Comparison of ENCODE assay signal across 9 mouse cellular contexts in the genomic region with DNA sequence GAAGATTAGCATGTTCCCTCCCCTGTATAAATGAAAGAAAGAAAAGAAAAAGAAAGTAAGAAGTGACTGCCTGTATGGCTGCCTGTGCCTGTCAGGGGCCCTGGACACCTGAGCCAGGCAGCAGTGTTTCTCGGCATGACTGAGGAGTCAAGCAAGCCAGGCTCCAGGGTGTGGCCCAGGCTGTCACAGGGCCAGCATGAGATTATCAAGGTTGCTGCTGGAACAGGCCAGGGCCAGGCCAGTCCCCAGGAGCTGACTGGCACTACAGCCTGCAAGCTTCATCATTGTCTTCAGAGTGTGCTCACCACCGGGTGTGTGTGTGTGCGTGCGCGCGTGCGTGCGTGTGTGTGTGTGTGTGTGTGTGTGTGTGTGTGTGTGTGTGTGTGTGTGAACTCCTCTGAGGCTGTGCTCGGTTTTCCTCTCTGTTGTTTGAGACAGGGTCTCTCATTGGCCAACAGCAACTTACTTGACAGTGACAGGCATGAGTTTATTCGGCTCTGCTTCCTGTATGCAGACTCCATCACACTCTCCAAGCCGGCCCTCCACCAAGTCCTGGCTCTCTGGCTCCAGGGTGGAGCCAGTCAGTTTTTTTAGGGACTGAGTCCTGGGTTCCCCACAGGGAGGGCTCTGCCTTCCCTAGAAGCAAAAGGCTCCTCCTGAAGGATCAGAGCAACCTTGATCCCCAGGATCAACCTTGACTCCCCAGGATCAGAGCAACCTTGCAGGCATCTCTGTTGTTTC. TPM values are rescaled to one million over a fixed set of nuclear protein-coding genes. Genes with fewer than 3 reads are reported as not detected.
DNase-seq lines count a peak whose midpoint lies in the region; ATAC-seq and TF ChIP-seq lines count a peak whose summit lies in the region.
"Had no signal": no experiment of that assay in that cellular context is flagged by ENCODE, and none has a peak within 500 bp of the region (broad histone marks: within the 10 kb centered on the region; RNA-seq: fewer than 3 reads in every experiment).

No protein-coding gene starts in this region.

- 60% methylated on average over 7 of the region's 11 CpGs for WGBS in kidney, embryonic 14.5 days

- in situ Hi-C loops in ES-E14 (cut with MboI; ENCODE audit: low sequenced_read_pairs in 2 of 2, unreplicated experiment in 2 of 2), result loop anchor here in 1 of 2 experiments (10.0 kb wide), 1 partner anchor 80 kb away; no protein-coding TSS in a partner anchor

- H3K4me2 ChIP-seq in kidney, embryonic 14.5 days (replicated peaks; ENCODE audit: low read depth, low read length), result no peak overlapping the region

- no peak overlapping the region for H3K4me3 ChIP-seq in ES-E14 (ENCODE audit: insufficient read depth in 1 of 2, low read depth in 1 of 2, low read length in 2 of 2, poor library complexity in 1 of 2, severe bottlenecking in 1 of 2)
- H3K4me3 ChIP-seq in kidney, embryonic 14.5 days (ENCODE audit: low read length), result no peak overlapping the region

- H3K27me3 ChIP-seq in kidney, embryonic 14.5 days (ENCODE audit: control insufficient read depth, insufficient read depth, low read length), result no peaks in the 10 kb centered on the region
- H3K27me3 ChIP-seq: CH12.LX had no signal

- H3K9me3 ChIP-seq in ES-E14 (ENCODE audit: control insufficient read depth, insufficient read depth, low read depth, low read length), result no peaks in the 10 kb centered on the region
- H3K9me3 ChIP-seq in kidney, embryonic 14.5 days (ENCODE audit: control insufficient read depth, low read length), result no peaks in the 10 kb centered on the region

- peak; percentile 96 for DNase-seq in heart, adult 11 months
- no peak for DNase-seq in heart, postnatal 25 days (ENCODE audit: low spot score)
- DNase-seq in ES-E14 (ENCODE audit: low read depth, low spot score) (no peak), liver (peak; percentile 87)
- peak; percentile 48 for DNase-seq in gastrocnemius, postnatal 10 days
- no peak for DNase-seq in kidney, postnatal 4 days
- no peak for DNase-seq in layer of hippocampus, postnatal 25 days (ENCODE audit: extremely low spot score in 1 of 2, low spot score in 1 of 2)

- intact Hi-C loops in heart, postnatal 25 days (cut with DNase I), result loop anchor here (1.0 to 10.0 kb wide), 2 partner anchors 77 to 1600 kb away; no protein-coding TSS in a partner anchor

- peak overlapping the region; percentile 55; the same call in 1 of the 2 replicates for H3K27ac ChIP-seq in ES-E14 (ENCODE audit: insufficient read depth, low read depth, low read length, poor library complexity, severe bottlenecking)
- no peak overlapping the region for H3K27ac ChIP-seq in kidney, embryonic 14.5 days (ENCODE audit: low read depth, low read length)

- H3K4me1 ChIP-seq in ES-E14 (ENCODE audit: control insufficient read depth in 2 of 2, insufficient read depth in 2 of 2, low read length in 2 of 2, poor library complexity in 1 of 2), result peaks cover 6 to 43% of the 10 kb centered on the region in 2 experiments; a peak in 3 of 4 replicates
- H3K4me1 ChIP-seq in kidney, embryonic 14.5 days (ENCODE audit: control insufficient read depth, insufficient read depth, low read length), result peaks cover 40% of the 10 kb centered on the region

- peaks cover 3% of the 10 kb centered on the region; the same call in 1 of the 2 replicates for H3K36me3 ChIP-seq in ES-E14 (ENCODE audit: control insufficient read depth, insufficient read depth, low read length, poor library complexity, severe bottlenecking)
- H3K36me3 ChIP-seq in kidney, embryonic 14.5 days (ENCODE audit: control insufficient read depth, insufficient read depth, low read length), result peaks cover 7% of the 10 kb centered on the region; the same call in 1 of the 2 replicates

- no peak overlapping the region; the same call in 1 of the 2 replicates for H3K9ac ChIP-seq in ES-E14 (ENCODE audit: insufficient read depth, low read depth, low read length, poor library complexity, severe bottlenecking)
- no peak overlapping the region for H3K9ac ChIP-seq in kidney, embryonic 14.5 days (ENCODE audit: low read depth, low read length)

- ATAC-seq in kidney, embryonic 14.5 days (ENCODE audit: low FRiP score, low TSS enrichment), result no peak

TF ChIP-seq in ES-E14, 5 proteins besides CTCF, POLR2A, EP300 and RAD21:
- TF ChIP-seq ZC3H11A (IDR thresholded peaks at IDR 0.05; ENCODE audit: borderline replicate concordance, low read depth, low read length) (no peak), CHD2 (IDR thresholded peaks at IDR 0.05; ENCODE audit: low read depth, low read length) (no peak)

RNA-seq across cellular contexts. Expression of a gene that starts 18.8 kb away (rescaled TPM):
- total RNA-seq in heart, postnatal 25 days (2021), result 1 to 10 TPM; 5.5 to 6.2 TPM
- 17.4 and 26.3 TPM in 2 replicates for total RNA-seq in ES-E14 (2012; rRNA removed)
- total RNA-seq in gastrocnemius, postnatal 10 days (2021), result 1 to 10 TPM; 4.3 to 4.8 TPM
- polyA plus RNA-seq in kidney, embryonic 14.5 days (2014; fragmentation: Nextera tagmentation; extraction: Ambion mirVana), result 7.2 and 10.1 TPM in 2 replicates
- 10 to 100 TPM; 18.6 to 24.1 TPM for total RNA-seq in layer of hippocampus, postnatal 25 days (2021)

RNA-seq across cellular contexts. Expression of a gene that starts 43.7 kb away (rescaled TPM):
- total RNA-seq in heart, postnatal 25 days (2021), result 10 to 100 TPM; 16.2 TPM
- 9.9 and 10.7 TPM in 2 replicates for total RNA-seq in ES-E14 (2012; rRNA removed)
- total RNA-seq in gastrocnemius, postnatal 10 days (2021), result 10 to 100 TPM; 17.5 to 19.1 TPM
- 4.4 and 6.5 TPM in 2 replicates for polyA plus RNA-seq in kidney, embryonic 14.5 days (2014; fragmentation: Nextera tagmentation; extraction: Ambion mirVana)
- 10 to 100 TPM; 40.6 to 45.7 TPM for total RNA-seq in layer of hippocampus, postnatal 25 days (2021)

Comparison
In these comparisons a context has a peak if more than half of its experiments do, and no peak if none do; other contexts are left out.
1. DNase-seq: peak in heart, adult 11 months (single experiment), gastrocnemius, postnatal 10 days (single experiment) and liver (single experiment); none in heart, postnatal 25 days (single experiment), ES-E14 (single experiment), kidney, postnatal 4 days (0 of 2) and layer of hippocampus, postnatal 25 days (0 of 2).